ENCODE assay signal across 28 mouse cellular contexts in the genomic region with DNA sequence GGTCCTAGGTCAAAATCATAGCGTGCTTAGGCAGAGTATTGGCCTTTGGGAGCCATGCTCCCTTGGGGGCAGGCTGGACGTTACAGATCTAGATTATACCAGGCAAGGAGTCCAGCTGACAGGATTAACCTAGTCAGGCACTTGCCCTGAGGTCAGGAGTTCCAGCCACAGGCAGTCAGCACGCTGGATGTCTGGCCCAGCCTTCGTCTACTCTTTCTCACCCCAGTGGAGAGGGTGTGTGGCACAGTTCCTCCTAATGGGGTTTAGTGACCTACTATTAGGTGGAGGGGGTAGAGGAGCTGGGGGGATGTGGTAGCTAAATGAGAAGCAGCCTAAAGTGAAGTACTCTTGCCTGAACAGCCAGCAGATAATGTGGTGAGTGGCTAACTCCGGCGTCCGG. TPM values are rescaled to one million over a fixed set of nuclear protein-coding genes. Genes with fewer than 3 reads are reported as not detected.
A peak's percentile ranks its signal among the peaks of the same experiment; 100 is the strongest.
DNase-seq lines count a peak whose midpoint lies in the region; ATAC-seq and TF ChIP-seq lines count a peak whose summit lies in the region.
"Had no signal": no experiment of that assay in that cellular context is flagged by ENCODE, and none has a peak within 500 bp of the region (broad histone marks: within the 10 kb centered on the region; RNA-seq: fewer than 3 reads in every experiment).

No protein-coding gene starts in this region.

- TF ChIP-seq POLR2A in heart, adult 2 months (IDR thresholded peaks at IDR 0.05; ENCODE audit: insufficient read depth, low read depth, low read length): no peak

- no peak overlapping the region for H3K4me3 ChIP-seq in heart, embryonic 11.5 days (ENCODE audit: low read depth, low read length)
- no peak overlapping the region for H3K4me3 ChIP-seq in heart, adult 2 months
- H3K4me3 ChIP-seq in intestine, postnatal 0 days (ENCODE audit: low read depth, low read length): no peak overlapping the region
- no peak overlapping the region for H3K4me3 ChIP-seq in intestine, embryonic 16.5 days (ENCODE audit: low read length)
- no peak overlapping the region for H3K4me3 ChIP-seq in limb, embryonic 10.5 days
- H3K4me3 ChIP-seq: forebrain, embryonic 10.5 days; heart, embryonic 15.5 days; hindbrain, embryonic 12.5 days; left cerebral cortex, adult 2 months; limb, embryonic 15.5 days; neural tube, embryonic 15.5 days had no signal

- peak overlapping the region; percentile 39; the same call in 1 of the 2 replicates for H3K9ac ChIP-seq in heart, embryonic 11.5 days (ENCODE audit: low read depth, low read length)
- no peak overlapping the region for H3K9ac ChIP-seq in heart, adult 2 months (ENCODE audit: low read depth, low read length)
- H3K9ac ChIP-seq in intestine, postnatal 0 days (ENCODE audit: low read depth, low read length): no peak overlapping the region
- H3K9ac ChIP-seq in intestine, embryonic 16.5 days (ENCODE audit: low read depth, low read length): no peak overlapping the region
- H3K9ac ChIP-seq: heart, embryonic 15.5 days; hindbrain, embryonic 12.5 days; limb, embryonic 15.5 days; neural tube, embryonic 15.5 days had no signal

- no peaks in the 10 kb centered on the region for H3K9me3 ChIP-seq in heart, embryonic 11.5 days (replicated peaks; ENCODE audit: control insufficient read depth, low read length)
- H3K9me3 ChIP-seq in intestine, postnatal 0 days (ENCODE audit: control insufficient read depth): no peaks in the 10 kb centered on the region
- no peaks in the 10 kb centered on the region for H3K9me3 ChIP-seq in intestine, embryonic 16.5 days (ENCODE audit: control insufficient read depth, low read length)
- H3K9me3 ChIP-seq in limb, embryonic 10.5 days (replicated peaks): no peaks in the 10 kb centered on the region
- H3K9me3 ChIP-seq: G1E; heart, embryonic 15.5 days; limb, embryonic 15.5 days; neural tube, embryonic 15.5 days had no signal

- 0 out of 2 replicates have a peak overlapping the region, but pooled peaks have one; percentile 29 for H3K27ac ChIP-seq in heart, embryonic 11.5 days (ENCODE audit: low read depth, low read length)
- H3K27ac ChIP-seq in heart, adult 2 months: no peak overlapping the region
- peak overlapping the region; percentile 21; the same call in 1 of the 2 replicates for H3K27ac ChIP-seq in intestine, postnatal 0 days (ENCODE audit: low read depth, low read length)
- no peak overlapping the region for H3K27ac ChIP-seq in intestine, embryonic 16.5 days (ENCODE audit: low read length)
- 0 out of 2 replicates have a peak overlapping the region, but pooled peaks have one; percentile 1 for H3K27ac ChIP-seq in limb, embryonic 10.5 days
- H3K27ac ChIP-seq: forebrain, embryonic 10.5 days; heart, embryonic 15.5 days; hindbrain, embryonic 12.5 days; left cerebral cortex, adult 2 months; limb, embryonic 15.5 days; neural tube, embryonic 15.5 days; stomach, postnatal 0 days had no signal

- intact Hi-C loops in heart, adult 2 months (cut with DNase I): no loop called here

- no peaks in the 10 kb centered on the region for H3K36me3 ChIP-seq in heart, embryonic 11.5 days (ENCODE audit: control insufficient read depth, insufficient read depth, low read length)
- H3K36me3 ChIP-seq in heart, adult 2 months (ENCODE audit: control insufficient read depth, insufficient read depth, low read length): no peaks in the 10 kb centered on the region
- H3K36me3 ChIP-seq in intestine, postnatal 0 days (ENCODE audit: control insufficient read depth, insufficient read depth): no peaks in the 10 kb centered on the region
- H3K36me3 ChIP-seq in intestine, embryonic 16.5 days (ENCODE audit: control insufficient read depth, insufficient read depth, low read length): no peaks in the 10 kb centered on the region
- no peaks in the 10 kb centered on the region for H3K36me3 ChIP-seq in limb, embryonic 10.5 days
- H3K36me3 ChIP-seq: forebrain, embryonic 10.5 days; G1E; heart, embryonic 15.5 days; hindbrain, embryonic 12.5 days; limb, embryonic 15.5 days; neural tube, embryonic 15.5 days had no signal

- H3K27me3 ChIP-seq in heart, embryonic 11.5 days (ENCODE audit: control insufficient read depth, insufficient read depth, low read length): no peaks in the 10 kb centered on the region
- no peaks in the 10 kb centered on the region for H3K27me3 ChIP-seq in heart, adult 2 months (ENCODE audit: control insufficient read depth, insufficient read depth, low read length)
- no peaks in the 10 kb centered on the region for H3K27me3 ChIP-seq in intestine, postnatal 0 days (replicated peaks; ENCODE audit: control insufficient read depth, insufficient read depth, low read length)
- no peaks in the 10 kb centered on the region for H3K27me3 ChIP-seq in intestine, embryonic 16.5 days (replicated peaks; ENCODE audit: control insufficient read depth, insufficient read depth, low read length)
- H3K27me3 ChIP-seq in limb, embryonic 10.5 days (ENCODE audit: low read depth, poor library complexity, severe bottlenecking): no peaks in the 10 kb centered on the region
- H3K27me3 ChIP-seq: CH12.LX; heart, embryonic 15.5 days; hindbrain, embryonic 12.5 days; limb, embryonic 15.5 days; neural tube, embryonic 15.5 days; Patski had no signal

- TF ChIP-seq CTCF in heart, adult 2 months (IDR thresholded peaks at IDR 0.05): no peak
- no peak for TF ChIP-seq CTCF in intestine, postnatal 0 days (IDR thresholded peaks at IDR 0.05; ENCODE audit: low read depth)

- no peak for DNase-seq in heart, adult 2 months
- no peak for DNase-seq in limb, embryonic 10.5 days (ENCODE audit: low spot score)
- DNase-seq in adrenal gland, postnatal 4 days (ENCODE audit: low spot score in 2 of 2): no peak
- DNase-seq: adrenal gland, postnatal 36 days; B cell, adult 2 months; cerebellum, adult 11-12 months; cerebellum, postnatal 10 days; kidney, adult 18-20 months; kidney, postnatal 10 days; lung, adult 2 months; lung, postnatal 14 days; thymus, adult 2 months; thymus, postnatal 4 days had no signal

- WGBS in heart, embryonic 11.5 days (ENCODE audit: insufficient replicate concordance): 32% methylated on average over 7 of the region's 7 CpGs
- WGBS in heart, adult 2 months: 57% methylated on average over 7 of the region's 7 CpGs
- 60% methylated on average over 7 of the region's 7 CpGs for WGBS in intestine, postnatal 0 days
- WGBS in intestine, embryonic 16.5 days: 54% methylated on average over 7 of the region's 7 CpGs
- WGBS in limb, embryonic 10.5 days: 52% methylated on average over 7 of the region's 7 CpGs

- no peak overlapping the region for H3K4me2 ChIP-seq in heart, embryonic 11.5 days
- no peak overlapping the region for H3K4me2 ChIP-seq in intestine, postnatal 0 days (replicated peaks; ENCODE audit: low read depth)
- no peak overlapping the region for H3K4me2 ChIP-seq in intestine, embryonic 16.5 days (ENCODE audit: low read depth, low read length)
- H3K4me2 ChIP-seq: heart, embryonic 15.5 days; hindbrain, embryonic 12.5 days; limb, embryonic 15.5 days; neural tube, embryonic 15.5 days had no signal

- peaks cover 19% of the 10 kb centered on the region for H3K4me1 ChIP-seq in heart, embryonic 11.5 days (ENCODE audit: control insufficient read depth, insufficient read depth, low read length)
- H3K4me1 ChIP-seq in heart, adult 2 months (ENCODE audit: control insufficient read depth, insufficient read depth, low read length): peaks cover 21% of the 10 kb centered on the region
- no peaks in the 10 kb centered on the region for H3K4me1 ChIP-seq in intestine, postnatal 0 days (replicated peaks; ENCODE audit: control insufficient read depth, insufficient read depth, low read length)
- H3K4me1 ChIP-seq in intestine, embryonic 16.5 days (ENCODE audit: control insufficient read depth, insufficient read depth, low read length): peaks cover 13% of the 10 kb centered on the region
- peaks cover 9% of the 10 kb centered on the region for H3K4me1 ChIP-seq in limb, embryonic 10.5 days

- no peak for TF ChIP-seq EP300 in heart, adult 2 months (IDR thresholded peaks at IDR 0.05; ENCODE audit: insufficient read depth, low read depth, low read length)

- ATAC-seq in heart, embryonic 11.5 days (replicated peaks; ENCODE audit: insufficient number of reproducible peaks, low FRiP score, low TSS enrichment): no peak
- no peak for ATAC-seq in intestine, postnatal 0 days
- ATAC-seq in intestine, embryonic 16.5 days: no peak
- ATAC-seq in megakaryocyte progenitor cell, adult 5-6 weeks (replicated peaks; ENCODE audit: poor library complexity): peak; percentile 32; the same call in 1 of the 2 replicates
- ATAC-seq: midbrain, embryonic 16.5 days; Patski had no signal

- peaks cover 6% of the 10 kb centered on the region for H3K79me2 ChIP-seq in heart, adult 2 months (replicated peaks; ENCODE audit: control insufficient read depth, insufficient read depth, low read length)

RNA-seq across cellular contexts. Expression of gene Inpp4a, which starts 14.7 kb away (rescaled TPM):
- polyA plus RNA-seq in heart, embryonic 11.5 days (2014; fragmentation: Nextera tagmentation; extraction: Ambion mirVana): 12.7 and 13.3 TPM in 2 replicates
- 10 to 100 TPM; 18.9 to 19.2 TPM for total RNA-seq in heart, adult 2 months (2021)
- 10.3 and 14.3 TPM in 2 replicates for polyA plus RNA-seq in heart, adult 2 months (2012; rRNA removed)
- polyA plus RNA-seq in intestine, postnatal 0 days (2015; fragmentation: Nextera tagmentation; extraction: Ambion mirVana): 7.8 and 9.5 TPM in 2 replicates
- polyA plus RNA-seq in intestine, embryonic 16.5 days (2015; fragmentation: Nextera tagmentation; extraction: Ambion mirVana): 12.1 and 12.2 TPM in 2 replicates
- 7.9 and 11.3 TPM in 2 replicates for polyA plus RNA-seq in limb, embryonic 10.5 days (2016; fragmentation: Nextera tagmentation; extraction: Ambion mirVana)
- total RNA-seq in megakaryocyte progenitor cell, adult 5-6 weeks (2015): 9.5 and 10.0 TPM in 2 replicates
- total RNA-seq in megakaryocyte progenitor cell, adult 5-6 weeks (2017): 4.2 and 8.5 TPM in 2 replicates
- total RNA-seq in adrenal gland, postnatal 4 days (2021): 10 to 100 TPM; 25.1 to 29.7 TPM

Comparison
In these comparisons a context has a peak if more than half of its experiments do, and no peak if none do; other contexts are left out.
1. H3K27ac ChIP-seq: peak in heart, embryonic 11.5 days (single experiment), intestine, postnatal 0 days (single experiment) and limb, embryonic 10.5 days (single experiment); none in heart, adult 2 months (single experiment) and intestine, embryonic 16.5 days (single experiment).